Mouse (Mus musculus): ENCODE results near the gene Plcb1.

DNA sequence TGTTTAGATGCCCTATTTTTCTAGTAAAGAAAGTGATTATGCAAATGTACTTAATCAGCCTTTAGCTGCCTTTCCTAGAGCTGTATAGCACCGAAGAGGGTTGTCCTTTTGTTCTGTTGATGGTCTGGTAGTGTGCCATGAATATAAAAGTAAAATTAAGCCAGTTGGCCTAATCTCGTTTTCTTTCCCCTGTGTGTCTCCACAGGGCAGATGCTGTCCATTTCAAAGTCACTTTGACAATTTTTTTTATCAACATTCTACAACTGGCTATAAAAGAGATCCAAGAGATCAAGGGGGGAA, 520.6 kb downstream of the Plcb1 start:
- TF ChIP-seq GATA1 (IDR thresholded peaks at IDR 0.05; ENCODE audit: borderline replicate concordance, low read length): no peak
- no peak for TF ChIP-seq FLI1 (IDR thresholded peaks at IDR 0.05; ENCODE audit: low read length)

Measured in megakaryocyte, embryonic 14.5 days (primary cell).